Mouse (Mus musculus) G1E (cell line): Measurements from ENCODE around the gene Gja5. TPM values are rescaled to one million over a fixed set of nuclear protein-coding genes. Genes with fewer than 3 reads are reported as not detected.

Experiments used
- ATAC-seq: 2 replicates; pipeline ENCODE4 v1.8.0; 2016; ENCODE audit warnings: mild to moderate bottlenecking; ENCODE audit not compliant: insufficient number of reproducible peaks, poor library complexity, low FRiP score, severe bottlenecking; ENCODE audit errors: extremely low read depth
- DNase-seq: peaks from one replicate; pipeline ENCODE4 v3.0.0; 2012; ENCODE audit warnings: low spot score
- H3K27me3 ChIP-seq: 2 replicates; pipeline ENCODE4 v1.6.1; 2012; ENCODE audit warnings: mild to moderate bottlenecking, low read length, inconsistent platforms; ENCODE audit not compliant: insufficient read depth
- H3K36me3 ChIP-seq: replicated peaks from 2 replicates; pipeline ENCODE3; 2012; ENCODE audit warnings: mild to moderate bottlenecking, inconsistent platforms
- H3K4me1 ChIP-seq: 2 replicates; pipeline ENCODE4 v1.6.1; 2012; ENCODE audit warnings: low read depth, low read length, inconsistent platforms, mixed read lengths; ENCODE audit not compliant: insufficient read depth
- H3K4me3 ChIP-seq: 2 replicates; pipeline ENCODE4 v1.5.1; 2012; ENCODE audit warnings: low read depth, mild to moderate bottlenecking, inconsistent platforms, low read length, moderate library complexity, mixed read lengths
- H3K9me3 ChIP-seq: replicated peaks from 2 replicates; pipeline ENCODE4 v1.6.1; 2012; ENCODE audit warnings: inconsistent platforms
- CTCF ChIP-seq: IDR thresholded peaks from 2 replicates; pipeline ENCODE4 v1.5.1; 2012; ENCODE audit warnings: low read depth, low read length, inconsistent platforms, mixed read lengths
- GATA1 ChIP-seq: IDR thresholded peaks from 2 replicates; pipeline ENCODE4 v1.6.1; 2012; ENCODE audit warnings: borderline replicate concordance, low read length, inconsistent platforms, mixed read lengths
- GATA2 ChIP-seq: IDR thresholded peaks from 2 replicates; pipeline ENCODE4 v1.6.1; 2012; ENCODE audit warnings: low read depth, low read length, inconsistent platforms, borderline replicate concordance
- POLR2AphosphoS5 ChIP-seq: IDR thresholded peaks from 2 replicates; pipeline ENCODE4 v1.6.1; 2012; ENCODE audit warnings: low read depth, low read length, inconsistent platforms; ENCODE audit not compliant: insufficient replicate concordance
- TAL1 ChIP-seq: conservative IDR thresholded peaks from 2 replicates; pipeline ENCODE4 v1.6.1; 2012; ENCODE audit warnings: low read depth, low read length, inconsistent platforms, mixed read lengths
- polyA plus RNA-seq: library from polyadenylated mRNA; stranded (reverse); fragments of >175 nt; gene quantifications from 2 replicates; pipeline ENCODE4 v1.2.3, GENCODE M21; 2012
- total RNA-seq, 2 experiments: library from RNA; stranded (forward) in 1 of 2; stranded (reverse) in 1 of 2; fragments of 200-1000 nt in 1 of 2; fragments of >200 nt in 1 of 2; fragmentation: Nextera tagmentation in 1 of 2; gene quantifications; 2 replicates each; pipeline ENCODE4 v1.2.3; 2014 to 2017

Gene Gja5
- total and polyA plus RNA-seq, 3 experiments = 0.02 to 0.05 TPM; not detected in 1

DNA sequence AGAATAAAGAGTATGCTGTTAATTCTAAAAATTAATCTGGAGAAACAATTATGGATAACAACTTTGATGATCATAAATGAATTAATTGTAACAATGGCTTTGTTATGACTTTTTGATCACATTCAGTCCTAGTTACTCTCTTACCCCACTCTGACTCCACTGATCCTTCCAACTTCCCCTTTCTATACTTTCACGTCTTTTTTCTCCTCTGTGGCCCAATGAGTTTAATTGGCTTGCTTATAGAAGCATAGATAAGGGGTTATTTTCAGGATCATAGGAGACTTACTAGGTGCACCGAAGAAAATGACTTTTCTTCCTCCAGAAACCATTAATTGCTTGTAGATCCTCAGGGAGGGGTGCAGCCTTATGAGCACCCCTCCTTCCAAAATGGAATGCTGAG, 38.2 kb downstream of the Gja5 start:
- H3K9me3 ChIP-seq = no peaks in the 10 kb centered on the region
- peaks cover 6% of the 10 kb centered on the region for H3K4me1 ChIP-seq
- no peaks in the 10 kb centered on the region for H3K36me3 ChIP-seq
- TF ChIP-seq GATA1 (no peak), TAL1 (no peak), POLR2AphosphoS5 (no peak), CTCF (no peak), GATA2 (no peak)
- ATAC-seq = no peak
- H3K4me3 ChIP-seq = no peak overlapping the region
- H3K27me3 ChIP-seq = peaks cover 2% of the 10 kb centered on the region
- DNase-seq = no peak

- Histone ChIP-seq H3K27me3 (peaks cover 5% of the 10 kb centered on the region; the same call in 1 of the 2 replicates), H3K4me1 (no peaks in the 10 kb centered on the region), H3K36me3 (no peaks in the 10 kb centered on the region), H3K9me3 (no peaks in the 10 kb centered on the region), H3K4me3 (no peak overlapping the region)
- ATAC-seq (no peak), DNase-seq (no peak)
- no peak for TF ChIP-seq GATA1
- no peak for TF ChIP-seq POLR2AphosphoS5
- TF ChIP-seq CTCF = no peak
- no peak for TF ChIP-seq GATA2
- TF ChIP-seq TAL1 = no peak
Observed at GRCm38 (mm10) chr3:96953489-96954233, 49.2 kb downstream of the Gja5 start.

DNA sequence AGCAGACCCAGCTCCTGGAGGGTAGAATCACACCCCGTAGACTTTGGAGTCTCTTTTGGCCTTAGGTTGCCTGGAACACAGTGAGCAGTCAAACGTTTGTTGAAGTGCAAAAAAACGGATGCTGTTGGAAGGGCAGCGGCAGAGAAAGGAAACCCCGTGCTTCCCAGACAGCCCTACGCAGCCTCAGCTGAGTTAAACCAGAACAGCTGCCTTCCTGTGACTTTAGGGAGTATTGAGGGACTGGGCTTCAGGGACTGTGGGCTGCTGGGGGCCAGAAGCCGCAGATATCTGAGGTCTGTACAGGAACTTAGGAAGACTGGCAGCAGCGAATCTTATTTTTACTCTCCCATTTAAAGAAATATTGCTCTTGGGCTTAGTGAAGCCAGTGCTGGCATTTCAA, 56.1 kb downstream of the Gja5 start:
- H3K4me3 ChIP-seq = no peak overlapping the region
- no peaks in the 10 kb centered on the region for H3K9me3 ChIP-seq
- no peak for TF ChIP-seq CTCF
- TF ChIP-seq GATA2 = no peak
- TF ChIP-seq GATA1 = no peak
- no peak for TF ChIP-seq TAL1
- no peak for TF ChIP-seq POLR2AphosphoS5
- ATAC-seq (no peak), DNase-seq (no peak)
- H3K27me3 ChIP-seq = peaks cover 6% of the 10 kb centered on the region; the same call in 1 of the 2 replicates
- no peaks in the 10 kb centered on the region for H3K36me3 ChIP-seq
- H3K4me1 ChIP-seq = 0 out of 2 replicates have a peak, but pooled peaks cover 2% of the 10 kb centered on the region

DNA sequence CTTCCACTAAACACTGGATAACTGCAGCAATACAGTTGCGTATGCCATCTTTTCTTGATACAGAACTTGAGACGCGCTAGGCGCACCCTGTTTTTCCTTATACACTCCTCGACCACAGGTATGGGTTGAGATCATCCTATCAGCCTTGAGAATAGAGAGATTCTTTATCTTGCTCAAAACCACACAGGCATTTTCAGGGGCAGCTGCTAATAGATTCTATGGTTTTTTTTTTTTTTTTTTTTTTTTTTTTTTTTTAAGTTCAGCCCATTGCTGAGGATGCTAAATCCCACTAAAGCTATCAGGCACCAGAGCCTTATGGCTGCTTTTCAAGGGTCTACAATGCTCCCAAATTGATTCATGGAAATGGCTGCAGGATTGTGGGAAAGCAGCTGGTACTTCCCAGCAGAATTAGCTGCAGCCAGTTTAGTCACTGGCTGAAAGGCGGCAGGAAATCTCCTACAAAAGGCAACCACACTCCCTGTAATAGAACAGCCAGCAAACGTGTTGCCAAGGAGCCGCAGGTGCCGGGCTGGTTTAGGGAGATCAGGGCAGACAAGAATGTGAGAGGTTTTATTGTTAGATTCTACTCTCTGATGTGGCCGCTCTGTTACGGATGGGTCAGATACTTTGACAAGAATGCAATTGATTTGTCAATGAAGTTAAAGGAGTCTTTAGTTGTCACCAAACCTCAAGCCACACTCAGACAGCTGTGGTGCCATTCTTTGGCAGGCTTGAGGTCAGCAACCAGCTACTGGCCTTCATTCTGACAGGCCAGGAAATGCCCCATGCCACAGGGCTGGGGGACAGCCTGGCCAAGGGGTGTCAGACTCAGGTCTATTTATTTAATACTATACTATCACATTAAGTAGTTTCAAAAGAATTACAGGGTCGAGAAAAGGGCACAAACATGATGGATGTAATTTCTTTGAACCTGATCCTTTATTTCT, 58.9 kb downstream of the Gja5 start:
- 0 out of 2 replicates have a peak, but pooled peaks cover 2% of the 10 kb centered on the region for H3K4me1 ChIP-seq
- ATAC-seq = no peak
- H3K36me3 ChIP-seq = no peaks in the 10 kb centered on the region
- DNase-seq = no peak
- H3K4me3 ChIP-seq = no peak overlapping the region
- no peaks in the 10 kb centered on the region for H3K9me3 ChIP-seq
- TF ChIP-seq POLR2AphosphoS5 = no peak
- TF ChIP-seq CTCF = no peak
- no peak for TF ChIP-seq GATA2
- no peak for TF ChIP-seq TAL1
- peaks cover 6% of the 10 kb centered on the region; the same call in 1 of the 2 replicates for H3K27me3 ChIP-seq

GRCm38 (mm10) chr3:96970986-96971385, 66.5 kb downstream of the Gja5 start:
- no peak for TF ChIP-seq CTCF
- no peak for TF ChIP-seq GATA1
- TF ChIP-seq TAL1 = peak; percentile 45
- TF ChIP-seq GATA2 = no peak
- no peak for TF ChIP-seq POLR2AphosphoS5
- ATAC-seq (peak; percentile 42), DNase-seq (peak; percentile 7)

DNA sequence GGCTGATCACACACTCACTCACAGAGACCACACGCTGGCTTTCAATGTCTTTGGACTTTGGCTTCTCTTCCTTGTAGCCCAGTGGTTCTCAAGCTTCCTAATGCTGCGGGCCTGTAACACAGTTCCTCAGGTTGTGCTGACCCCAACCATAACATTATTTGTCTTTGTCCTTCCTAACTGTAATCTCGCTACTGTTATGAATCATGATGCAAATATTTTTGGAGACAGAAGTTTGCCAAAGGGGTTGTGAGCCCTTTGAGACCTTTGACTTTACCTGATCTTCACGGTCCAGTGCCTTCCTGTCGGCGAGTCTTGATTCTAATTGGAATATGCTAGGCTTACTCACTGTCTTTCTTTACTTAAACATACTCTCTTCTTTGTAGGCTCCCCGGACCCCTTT, 70.0 kb downstream of the Gja5 start:
- Histone ChIP-seq H3K4me3 (no peak overlapping the region), H3K27me3 (peaks cover 3% of the 10 kb centered on the region; the same call in 1 of the 2 replicates), H3K9me3 (no peaks in the 10 kb centered on the region), H3K36me3 (no peaks in the 10 kb centered on the region), H3K4me1 (peaks cover 46% of the 10 kb centered on the region)
- ATAC-seq (no peak), DNase-seq (no peak)
- TF ChIP-seq GATA2 (no peak), CTCF (no peak), POLR2AphosphoS5 (no peak), TAL1 (no peak), GATA1 (no peak)

More at GRCm38 (mm10) chr3:96970986-96971385, 66.5 kb downstream of the Gja5 start:
- Histone ChIP-seq H3K27me3 (peaks cover 3% of the 10 kb centered on the region; the same call in 1 of the 2 replicates), H3K9me3 (no peaks in the 10 kb centered on the region), H3K4me1 (peaks cover 45% of the 10 kb centered on the region), H3K36me3 (no peaks in the 10 kb centered on the region), H3K4me3 (no peak overlapping the region)
